25 mouse cellular contexts compared by ENCODE assay signal in genomic region chr7:141628018-141628417, GRCm38 (mm10). TPM values are rescaled to one million over a fixed set of nuclear protein-coding genes. Genes with fewer than 3 reads are reported as not detected.
"Had no signal": no experiment of that assay in that cellular context is flagged by ENCODE, and none has a peak within 500 bp of the region (broad histone marks: within the 10 kb centered on the region; RNA-seq: fewer than 3 reads in every experiment).

No protein-coding gene starts in this region.

- H3K27ac ChIP-seq: layer of hippocampus, adult 2 months; lung, embryonic 15.5 days; midbrain, embryonic 10.5 days; midbrain, embryonic 13.5 days; neural tube, embryonic 13.5 days; stomach, embryonic 15.5 days had no signal

- DNase-seq: kidney, adult 18-20 months; kidney, adult 9 months; kidney, postnatal 25 days; layer of hippocampus, adult 9-11 months; lung, adult 18-20 months; lung, postnatal 10 days; lung, postnatal 36 days; retina, postnatal 1 day; right cerebral cortex, postnatal 25 days; spleen, adult 18-20 months; thymus, postnatal 25 days had no signal

- H3K9me3 ChIP-seq: lung, embryonic 15.5 days; megakaryocyte, embryonic 14.5 days; midbrain, embryonic 10.5 days; midbrain, embryonic 13.5 days; neural tube, embryonic 13.5 days; stomach, embryonic 15.5 days had no signal

- H3K4me2 ChIP-seq: lung, embryonic 15.5 days; midbrain, embryonic 13.5 days; neural tube, embryonic 13.5 days; stomach, embryonic 15.5 days had no signal

- ATAC-seq: intestine, embryonic 16.5 days; midbrain, embryonic 13.5 days; midbrain, embryonic 16.5 days had no signal

- H3K9ac ChIP-seq: lung, embryonic 15.5 days; midbrain, embryonic 13.5 days; neural tube, embryonic 13.5 days; stomach, embryonic 15.5 days had no signal

- H3K4me3 ChIP-seq: layer of hippocampus, adult 2 months; lung, embryonic 15.5 days; midbrain, embryonic 10.5 days; midbrain, embryonic 13.5 days; myocyte; neural tube, embryonic 13.5 days; stomach, embryonic 15.5 days had no signal

- H3K27me3 ChIP-seq: lung, embryonic 15.5 days; megakaryocyte, embryonic 14.5 days; midbrain, embryonic 13.5 days; neural tube, embryonic 13.5 days; stomach, embryonic 15.5 days had no signal

- H3K4me1 ChIP-seq: midbrain, embryonic 10.5 days; midbrain, embryonic 13.5 days; neural tube, embryonic 13.5 days; stomach, embryonic 15.5 days had no signal

RNA-seq across cellular contexts. Expression of gene Muc6, which starts 27.1 kb away (rescaled TPM):
- total RNA-seq: layer of hippocampus, adult 2 months; layer of hippocampus, postnatal 25 days; left cerebral cortex, adult 18-20 months; left cerebral cortex, postnatal 36 days; neutrophil, adult 5-6 weeks had no signal
